Mouse (Mus musculus): ENCODE measurements at regions not wholly inside any gene's neighbourhood (a gene's known extent, or its start where the extent isn't known, plus 50 kb on each side); places are given as distances from the start of the nearest gene placed in this dataset.
A peak's percentile ranks its signal among the peaks of the same experiment; 100 is the strongest.

- TF ChIP-seq CTCF (IDR thresholded peaks at IDR 0.05; ENCODE audit: borderline replicate concordance, extremely low read depth, insufficient read depth, insufficient read length) = no peak
- no peak for TF ChIP-seq POLR2A (IDR thresholded peaks at IDR 0.05; ENCODE audit: borderline replicate concordance, extremely low read depth, insufficient read depth, insufficient read length, poor library complexity, severe bottlenecking)
- DNase-seq (ENCODE audit: low read depth) = no peak
These were observed 301.9 kb downstream of the Fut8 start for GRCm38 (mm10) chr12:77539661-77540431.

- DNase-seq (ENCODE audit: low read depth) = no peak
- no peak for TF ChIP-seq CTCF (IDR thresholded peaks at IDR 0.05; ENCODE audit: borderline replicate concordance, extremely low read depth, insufficient read depth, insufficient read length)
- no peak for TF ChIP-seq POLR2A (IDR thresholded peaks at IDR 0.05; ENCODE audit: borderline replicate concordance, extremely low read depth, insufficient read depth, insufficient read length, poor library complexity, severe bottlenecking)
These were observed 303.3 kb downstream of the Fut8 start for GRCm38 (mm10) chr12:77541051-77541765.

GRCm38 (mm10) chr12:77541826-77542225 is 303.9 kb downstream of the Fut8 start:
- TF ChIP-seq CTCF (IDR thresholded peaks at IDR 0.05; ENCODE audit: borderline replicate concordance, extremely low read depth, insufficient read depth, insufficient read length) (no peak), POLR2A (IDR thresholded peaks at IDR 0.05; ENCODE audit: borderline replicate concordance, extremely low read depth, insufficient read depth, insufficient read length, poor library complexity, severe bottlenecking) (no peak)

DNA sequence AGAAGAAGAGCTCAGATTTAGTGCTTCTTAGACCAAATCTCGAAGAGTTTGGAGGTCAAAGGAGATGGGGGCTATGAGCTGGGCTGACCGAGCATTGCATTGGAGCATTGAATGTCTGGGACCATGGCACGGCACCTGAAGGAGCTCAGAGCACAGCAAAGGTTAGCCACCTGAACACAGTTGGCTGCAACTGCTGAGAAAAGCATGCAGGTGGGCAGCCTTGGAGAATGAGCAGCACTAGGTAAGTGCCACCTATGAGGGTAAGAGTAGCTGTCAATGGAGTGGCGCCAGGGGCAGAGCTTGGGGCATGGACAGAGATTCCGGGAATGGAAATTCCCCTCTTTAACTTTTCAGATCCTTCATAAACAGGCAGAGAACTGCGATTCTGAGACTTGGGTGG is 305.7 kb downstream of the Fut8 start:
- TF ChIP-seq CTCF (IDR thresholded peaks at IDR 0.05; ENCODE audit: borderline replicate concordance, extremely low read depth, insufficient read depth, insufficient read length) (no peak), POLR2A (IDR thresholded peaks at IDR 0.05; ENCODE audit: borderline replicate concordance, extremely low read depth, insufficient read depth, insufficient read length, poor library complexity, severe bottlenecking) (no peak)
- no peak for DNase-seq (ENCODE audit: low read depth)

More at GRCm38 (mm10) chr12:77541826-77542225, 303.9 kb downstream of the Fut8 start:
- no peak for DNase-seq (ENCODE audit: low read depth)

DNA sequence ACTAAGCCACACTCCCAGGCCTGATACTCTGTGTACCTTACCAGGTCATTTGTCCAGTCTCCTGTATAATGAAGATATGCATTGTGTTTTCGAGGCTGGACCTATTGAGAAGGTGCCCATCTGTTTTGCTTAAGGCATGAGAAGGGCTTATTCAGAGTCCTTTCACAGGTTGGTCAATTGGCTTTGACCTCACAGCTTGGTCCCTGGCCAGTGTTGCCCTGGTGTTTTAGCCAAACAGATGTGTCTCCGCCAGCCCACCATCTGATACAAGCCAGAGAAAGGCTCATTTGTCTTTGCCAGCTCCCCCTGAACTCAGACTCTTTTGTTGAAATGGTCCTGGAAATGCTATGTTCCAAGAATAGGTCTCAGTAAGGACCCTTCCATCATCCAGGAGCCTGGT is 308.2 kb downstream of the Fut8 start:
- DNase-seq (ENCODE audit: low read depth) = no peak
- TF ChIP-seq POLR2A (IDR thresholded peaks at IDR 0.05; ENCODE audit: borderline replicate concordance, extremely low read depth, insufficient read depth, insufficient read length, poor library complexity, severe bottlenecking) = no peak
- no peak for TF ChIP-seq CTCF (IDR thresholded peaks at IDR 0.05; ENCODE audit: borderline replicate concordance, extremely low read depth, insufficient read depth, insufficient read length)

- peak; percentile 77 for TF ChIP-seq CTCF (IDR thresholded peaks at IDR 0.05; ENCODE audit: borderline replicate concordance, extremely low read depth, insufficient read depth, insufficient read length)
- TF ChIP-seq POLR2A (IDR thresholded peaks at IDR 0.05; ENCODE audit: borderline replicate concordance, extremely low read depth, insufficient read depth, insufficient read length, poor library complexity, severe bottlenecking) = no peak
- peak; percentile 79 for DNase-seq (ENCODE audit: low read depth)
These were observed 330.4 kb downstream of the Fut8 start for GRCm38 (mm10) chr12:77568286-77568685.

- no peak for DNase-seq (ENCODE audit: low read depth)
- no peak for TF ChIP-seq POLR2A (IDR thresholded peaks at IDR 0.05; ENCODE audit: borderline replicate concordance, extremely low read depth, insufficient read depth, insufficient read length, poor library complexity, severe bottlenecking)
- TF ChIP-seq CTCF (IDR thresholded peaks at IDR 0.05; ENCODE audit: borderline replicate concordance, extremely low read depth, insufficient read depth, insufficient read length) = peak; percentile 44; the same call in 1 of the 2 replicates
These were observed 332.6 kb downstream of the Fut8 start for GRCm38 (mm10) chr12:77570501-77570900.

DNA sequence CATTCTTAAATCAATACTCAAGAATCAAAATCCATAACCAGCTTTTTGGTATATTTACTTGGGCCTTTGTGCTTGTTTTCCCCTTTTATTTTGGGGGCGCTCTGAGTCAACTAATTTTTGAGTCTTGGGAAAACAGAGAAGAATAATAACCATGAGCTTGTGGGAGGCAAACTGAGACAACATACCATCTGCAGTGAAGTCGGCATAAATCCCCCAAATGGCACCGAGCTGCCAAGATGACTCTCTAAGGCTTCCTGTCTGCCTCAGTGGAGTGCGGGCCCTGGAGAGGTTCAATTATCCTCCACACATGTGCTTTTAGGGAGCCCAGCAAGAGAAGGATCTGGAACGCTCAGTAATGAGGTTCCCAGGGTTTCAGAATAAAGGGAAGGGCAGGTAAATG is 333.1 kb downstream of the Fut8 start:
- no peak for TF ChIP-seq POLR2A (IDR thresholded peaks at IDR 0.05; ENCODE audit: borderline replicate concordance, extremely low read depth, insufficient read depth, insufficient read length, poor library complexity, severe bottlenecking)
- TF ChIP-seq CTCF (IDR thresholded peaks at IDR 0.05; ENCODE audit: borderline replicate concordance, extremely low read depth, insufficient read depth, insufficient read length) = no peak
- no peak for DNase-seq (ENCODE audit: low read depth)

DNA sequence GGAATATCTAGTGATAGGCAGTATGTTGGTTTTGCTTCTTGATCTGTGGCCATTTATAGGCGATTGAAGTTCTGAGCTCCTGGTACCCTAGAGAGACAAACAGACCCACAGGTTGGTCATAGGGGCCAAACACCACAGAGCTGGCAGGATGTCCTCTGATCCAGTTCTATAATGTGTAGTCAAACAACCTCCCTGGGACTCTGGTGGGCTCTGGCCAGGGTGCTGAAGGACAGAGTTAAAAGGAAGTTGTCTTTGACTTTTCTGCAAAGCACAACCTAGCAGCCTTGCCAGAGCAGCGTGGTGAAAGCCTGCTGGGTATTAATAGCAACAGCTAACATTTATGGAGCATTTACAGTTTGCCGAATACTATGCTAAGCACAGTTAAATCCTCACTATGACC is 337.1 kb downstream of the Fut8 start:
- TF ChIP-seq POLR2A (IDR thresholded peaks at IDR 0.05; ENCODE audit: borderline replicate concordance, extremely low read depth, insufficient read depth, insufficient read length, poor library complexity, severe bottlenecking) = no peak
- TF ChIP-seq CTCF (IDR thresholded peaks at IDR 0.05; ENCODE audit: borderline replicate concordance, extremely low read depth, insufficient read depth, insufficient read length) = no peak

DNA sequence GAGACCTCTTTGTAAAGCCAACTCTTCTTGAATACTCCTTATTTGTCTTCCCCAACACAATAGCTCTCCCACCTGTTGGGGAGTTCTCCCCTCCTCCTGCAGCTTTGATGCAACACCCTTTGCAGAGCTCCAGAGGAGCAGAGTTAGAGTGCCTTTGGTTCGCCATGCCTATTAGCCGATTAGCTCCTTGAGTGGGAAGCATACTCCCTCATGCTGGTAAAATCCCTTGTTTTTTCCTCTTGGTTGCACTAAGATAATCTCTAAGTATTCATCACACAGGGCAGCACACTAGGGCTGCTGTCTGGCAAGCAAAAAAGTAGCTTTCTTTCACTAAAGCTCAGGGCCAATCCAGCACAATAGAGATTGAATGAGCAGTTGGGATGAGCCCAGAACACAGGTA is 350.4 kb downstream of the Fut8 start:
- TF ChIP-seq CTCF (IDR thresholded peaks at IDR 0.05; ENCODE audit: borderline replicate concordance, extremely low read depth, insufficient read depth, insufficient read length) = no peak
- no peak for TF ChIP-seq POLR2A (IDR thresholded peaks at IDR 0.05; ENCODE audit: borderline replicate concordance, extremely low read depth, insufficient read depth, insufficient read length, poor library complexity, severe bottlenecking)

More for the DNA sequence above, 337.1 kb downstream of the Fut8 start:
- no peak for DNase-seq (ENCODE audit: low read depth)

DNA sequence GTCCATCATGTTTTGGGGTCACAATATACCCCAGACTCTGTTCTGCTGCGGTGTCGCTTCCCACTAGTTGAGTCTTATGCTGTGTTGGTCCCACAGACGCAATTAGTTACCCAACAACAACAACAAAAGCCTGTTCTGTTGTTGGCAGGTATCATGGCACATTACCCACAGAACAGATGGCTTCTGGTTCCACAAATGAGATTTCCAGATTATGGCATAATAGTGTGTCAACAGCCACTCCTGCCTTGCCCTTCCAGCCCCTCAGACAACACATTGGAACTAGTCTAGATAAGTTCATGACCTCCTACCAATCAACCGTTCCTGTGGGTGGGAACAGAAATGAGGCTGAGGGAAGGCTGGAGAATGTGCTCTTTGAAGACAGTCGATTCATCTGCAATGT is 351.5 kb downstream of the Fut8 start:
- TF ChIP-seq CTCF (IDR thresholded peaks at IDR 0.05; ENCODE audit: borderline replicate concordance, extremely low read depth, insufficient read depth, insufficient read length) = no peak
- no peak for TF ChIP-seq POLR2A (IDR thresholded peaks at IDR 0.05; ENCODE audit: borderline replicate concordance, extremely low read depth, insufficient read depth, insufficient read length, poor library complexity, severe bottlenecking)
- no peak for DNase-seq (ENCODE audit: low read depth)

More for the DNA sequence above, 350.4 kb downstream of the Fut8 start:
- no peak for DNase-seq (ENCODE audit: low read depth)
